Mouse (Mus musculus): ENCODE measurements around the gene Ces2g.

Ces2g gene

GRCm38 (mm10) chr8:104961537-104961961 is at the start of gene Ces2g:
TSS of gene Ces2g (plus strand) at chr8:104961718.
- DNase-seq (ENCODE audit: low read depth) = peak; percentile 19

- no peak for DNase-seq (ENCODE audit: low read depth)
Observed at GRCm38 (mm10) chr8:104925972-104926596, 35.4 kb upstream of the Ces2g start, which contains the start of gene Ces2e. TSS of gene Ces2e (plus strand) at chr8:104926260.

GRCm38 (mm10) chr8:104927301-104927700 is 34.2 kb upstream of the Ces2g start:
- DNase-seq (ENCODE audit: low read depth) = no peak

GRCm38 (mm10) chr8:104944665-104945064 is 16.9 kb upstream of the Ces2g start:
- DNase-seq (ENCODE audit: low read depth) = no peak

- no peak for DNase-seq (ENCODE audit: low read depth)
Observed at GRCm38 (mm10) chr8:104947056-104947455, 14.5 kb upstream of the Ces2g start, which contains the start of gene Ces2f. TSS of gene Ces2f (plus strand) at chr8:104947356.

DNA sequence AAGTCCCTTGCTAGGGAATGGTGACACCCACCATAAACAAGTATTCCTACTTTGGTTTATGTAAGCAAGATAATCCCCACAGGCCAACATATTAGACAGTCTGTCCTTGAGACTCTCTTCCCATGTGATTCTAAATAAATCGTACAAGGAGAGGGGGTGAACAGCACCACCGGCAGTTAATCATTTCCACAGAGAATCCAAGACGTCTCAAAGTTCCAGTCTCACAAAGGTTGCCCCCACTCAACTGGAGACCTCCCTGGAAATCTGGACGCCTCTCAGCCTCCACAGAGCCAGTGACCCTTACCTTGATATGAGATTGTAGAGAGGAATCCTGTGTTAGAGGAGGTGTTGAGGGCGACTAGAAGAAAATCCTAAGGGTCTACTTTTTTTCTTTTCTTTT is 12.5 kb upstream of the Ces2g start:
- DNase-seq (ENCODE audit: low read depth) = no peak

GRCm38 (mm10) chr8:104962229-104962901 is 847 bp downstream of the Ces2g start:
- peak; percentile 61 for DNase-seq (ENCODE audit: low read depth)

DNA sequence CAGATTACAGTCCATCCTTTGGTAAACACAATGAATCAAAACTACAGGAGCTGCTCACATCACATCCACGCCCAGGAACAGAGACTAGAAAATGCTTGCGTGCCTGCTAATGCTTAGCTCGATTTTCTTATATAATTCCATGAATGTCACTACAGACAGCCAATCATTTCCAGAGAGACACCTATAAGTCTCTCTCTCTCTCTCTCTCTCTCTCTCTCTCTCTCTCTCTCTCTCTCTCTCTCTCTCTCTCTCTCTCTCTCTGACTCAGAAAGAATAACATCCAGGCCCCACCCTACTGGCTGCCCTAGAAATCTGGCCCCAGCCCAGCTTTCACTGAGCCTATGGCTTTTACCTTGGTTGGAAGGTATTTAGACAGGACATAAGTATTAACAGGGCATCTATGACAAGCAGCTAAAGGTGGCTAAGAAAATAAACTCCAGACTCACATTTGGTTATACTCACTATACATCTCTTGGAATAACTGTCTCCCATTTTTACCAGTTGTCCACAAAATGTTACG is 1.9 kb downstream of the Ces2g start:
- DNase-seq (ENCODE audit: low read depth) = no peak

GRCm38 (mm10) chr8:104984126-104984525 is 22.6 kb downstream of the Ces2g start:
- no peak for DNase-seq (ENCODE audit: low read depth)

- DNase-seq (ENCODE audit: low read depth) = no peak
Observed at GRCm38 (mm10) chr8:104984942-104985341, 23.4 kb downstream of the Ces2g start.

DNA sequence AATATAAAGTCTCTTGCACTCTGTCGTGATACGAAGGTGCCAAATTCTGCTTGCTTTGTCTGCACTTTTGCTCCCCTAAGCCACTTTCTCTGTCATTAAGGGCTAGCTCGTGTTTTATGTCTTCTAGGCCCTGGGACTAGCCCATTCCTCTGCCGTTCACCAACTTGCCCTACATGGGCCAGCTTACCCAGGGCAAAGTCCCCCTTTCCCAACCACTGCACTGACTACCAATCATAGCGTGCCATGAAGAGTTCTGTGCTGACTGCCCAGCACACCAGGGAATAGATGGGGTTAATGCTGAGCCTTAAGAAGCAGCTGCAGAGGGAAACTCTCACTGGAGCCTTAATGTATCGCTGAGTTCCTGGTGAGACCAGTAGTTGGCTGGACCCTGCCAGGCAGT is 36.7 kb downstream of the Ces2g start:
- DNase-seq (ENCODE audit: low read depth) = no peak

GRCm38 (mm10) chr8:104999183-104999582 is 37.7 kb downstream of the Ces2g start:
- no peak for DNase-seq (ENCODE audit: low read depth)

- no peak for DNase-seq (ENCODE audit: low read depth)
Observed at GRCm38 (mm10) chr8:105000586-105000985, 39.1 kb downstream of the Ces2g start, which contains the start of gene Ces2h. TSS of gene Ces2h (plus strand) at chr8:105000853.

- DNase-seq (ENCODE audit: low read depth) = no peak
Observed at GRCm38 (mm10) chr8:105010000-105010399, 48.5 kb downstream of the Ces2g start.

DNA sequence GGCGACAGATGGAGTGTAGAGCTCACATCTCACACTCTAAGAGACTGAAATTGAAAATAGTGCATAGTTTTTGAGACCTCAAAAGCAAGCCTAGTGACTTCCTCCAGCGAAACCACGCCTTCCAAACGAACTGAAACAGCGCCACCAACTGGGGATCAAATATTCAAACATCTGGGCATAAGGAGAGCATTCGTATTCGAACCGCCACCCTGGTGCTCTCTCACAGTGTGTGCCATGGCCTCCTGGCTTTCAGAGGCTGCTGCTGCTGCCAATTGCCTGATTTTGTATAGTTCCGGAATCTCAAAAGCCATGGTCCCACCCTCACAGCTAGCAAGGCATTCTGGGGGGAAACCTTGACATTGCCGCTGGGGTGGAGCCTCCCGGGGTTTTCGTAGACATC is 49.6 kb downstream of the Ces2g start:
- DNase-seq (ENCODE audit: low read depth) = peak; percentile 5

DNA sequence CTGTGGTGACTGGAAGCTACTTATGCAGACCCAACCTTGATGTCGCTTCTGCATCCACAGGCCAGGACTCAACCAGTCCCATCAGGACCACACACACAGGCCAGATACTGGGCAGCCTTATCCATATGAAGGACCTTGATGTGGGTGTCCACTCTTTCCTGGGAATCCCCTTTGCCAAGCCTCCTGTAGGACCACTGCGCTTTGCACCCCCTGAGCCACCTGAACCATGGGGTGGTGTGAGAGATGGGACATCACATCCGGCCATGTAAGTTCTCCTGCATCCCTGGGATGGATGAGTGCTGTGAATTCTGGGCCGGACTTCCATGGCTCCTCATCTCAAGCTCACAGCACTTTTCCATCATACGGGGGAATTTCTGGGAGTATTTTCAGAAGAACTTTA is 52.9 kb downstream of the Ces2g start:
- no peak for DNase-seq (ENCODE audit: low read depth)
